Mouse (Mus musculus) megakaryocyte, embryonic 14.5 days (primary cell): ENCODE results near the gene Mysm1. TPM values are rescaled to one million over a fixed set of nuclear protein-coding genes. Genes with fewer than 3 reads are reported as not detected.

Source experiments
- H3K27me3 ChIP-seq: replicated peaks from 2 replicates; pipeline ENCODE3; 2012; ENCODE audit warnings: inconsistent platforms
- H3K36me3 ChIP-seq: replicated peaks from 2 replicates; pipeline ENCODE3; 2012; ENCODE audit warnings: low read length, inconsistent platforms, mixed read lengths
- H3K4me1 ChIP-seq: 2 replicates; pipeline ENCODE4 v1.6.1; 2012; ENCODE audit warnings: inconsistent platforms
- H3K4me3 ChIP-seq: replicated peaks from 2 replicates; pipeline ENCODE3; 2012; ENCODE audit warnings: moderate library complexity, mild to moderate bottlenecking, inconsistent platforms
- H3K9me3 ChIP-seq: 2 replicates; pipeline ENCODE4 v1.6.1; 2012; ENCODE audit warnings: inconsistent platforms
- FLI1 ChIP-seq: IDR thresholded peaks from 2 replicates; pipeline ENCODE4 v1.6.1; 2012; ENCODE audit warnings: low read length, inconsistent platforms, mixed read lengths
- GATA1 ChIP-seq: IDR thresholded peaks from 3 replicates; pipeline ENCODE4 v1.6.1; 2012; ENCODE audit warnings: mixed read lengths, low read length, inconsistent platforms, borderline replicate concordance
- polyA plus RNA-seq: library from polyadenylated mRNA; stranded (reverse); fragments of >175 nt; gene quantifications from 2 replicates; pipeline ENCODE4 v1.2.3, GENCODE M21; 2012; ENCODE audit warnings: low replicate concordance; ENCODE audit not compliant: insufficient read depth

Mysm1 gene
- polyA plus RNA-seq, 1 experiment, result 0.39 TPM

DNA sequence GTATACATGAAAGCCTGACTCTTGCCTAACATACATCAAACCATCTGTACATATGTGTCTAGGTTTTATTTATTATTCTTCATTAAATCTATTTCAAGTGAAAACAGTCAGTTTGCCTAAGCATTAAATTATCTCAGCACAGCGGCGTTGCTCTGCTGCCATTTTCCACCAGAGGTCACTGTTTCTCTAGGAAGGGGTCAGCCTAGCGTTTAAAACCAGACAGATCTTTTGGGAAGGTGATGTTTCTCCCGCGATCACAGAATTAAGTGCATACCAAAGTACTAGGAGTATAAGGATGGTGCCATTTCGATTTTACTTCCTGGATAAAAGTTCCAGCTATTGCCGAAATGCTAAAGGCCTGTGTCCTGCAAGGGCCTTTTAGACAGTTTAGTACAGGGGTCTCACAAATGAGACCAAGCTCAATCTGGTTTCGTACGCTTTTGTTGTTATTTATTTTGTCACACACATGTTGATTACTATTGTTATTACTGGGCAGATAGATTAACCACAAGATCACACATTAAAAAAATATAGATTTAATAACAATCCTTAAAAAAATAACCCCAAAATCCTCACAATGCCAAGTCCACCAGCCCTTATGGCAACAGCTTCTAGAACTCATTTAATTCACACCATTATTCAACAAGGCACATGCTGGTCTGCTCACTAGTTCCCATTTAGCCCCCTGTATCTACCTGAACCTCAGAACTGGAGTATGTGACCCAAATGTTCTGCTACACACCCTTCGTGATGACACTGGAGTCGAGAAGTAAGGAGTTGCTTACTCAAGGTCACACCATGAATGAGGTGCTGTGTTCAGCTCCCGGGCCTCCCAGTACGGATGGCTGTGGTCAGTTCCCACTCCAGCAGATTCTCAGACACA, 29.5 kb upstream of the Mysm1 start:
- H3K36me3 ChIP-seq, result no peaks in the 10 kb centered on the region
- TF ChIP-seq GATA1, result no peak
- no peak for TF ChIP-seq FLI1
- peaks cover 9% of the 10 kb centered on the region for H3K4me1 ChIP-seq
- H3K9me3 ChIP-seq, result peaks cover 4% of the 10 kb centered on the region
- no peaks in the 10 kb centered on the region for H3K27me3 ChIP-seq
- H3K4me3 ChIP-seq, result no peak overlapping the region

GRCm38 (mm10) chr4:95007759-95008158, 28.9 kb upstream of the Mysm1 start:
- Histone ChIP-seq H3K27me3 (no peaks in the 10 kb centered on the region), H3K4me1 (peaks cover 9% of the 10 kb centered on the region), H3K36me3 (no peaks in the 10 kb centered on the region), H3K4me3 (no peak overlapping the region), H3K9me3 (peaks cover 4% of the 10 kb centered on the region)
- no peak for TF ChIP-seq FLI1
- no peak for TF ChIP-seq GATA1

DNA sequence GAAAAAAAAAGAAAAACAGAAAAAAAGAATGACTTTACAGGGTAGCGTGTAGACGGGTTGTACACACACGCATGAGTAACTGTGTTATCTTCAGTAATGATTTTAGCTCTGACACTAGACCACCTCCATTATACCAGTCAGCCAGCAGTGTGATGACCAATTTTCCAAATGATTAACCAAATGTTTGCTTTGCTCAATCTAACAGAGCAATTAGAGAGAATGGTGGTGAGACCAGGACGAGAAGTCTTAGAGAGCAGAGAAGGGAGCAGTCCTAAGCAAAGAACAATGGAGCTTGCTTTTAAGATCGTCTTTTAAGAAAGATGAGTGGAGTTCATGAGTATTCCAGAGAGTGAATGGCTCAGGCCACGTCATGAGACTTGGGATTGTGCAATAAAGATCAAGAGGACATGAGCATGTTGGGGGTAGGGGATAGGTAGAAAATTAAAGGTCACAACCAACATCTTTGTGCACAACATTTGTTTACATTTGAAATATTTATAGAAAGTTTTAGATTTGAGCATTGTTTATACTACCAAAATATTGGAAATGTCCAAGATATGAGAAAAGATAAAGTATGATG, 26.4 kb upstream of the Mysm1 start:
- Histone ChIP-seq H3K27me3 (no peaks in the 10 kb centered on the region), H3K4me3 (no peak overlapping the region), H3K4me1 (peaks cover 14% of the 10 kb centered on the region), H3K36me3 (no peaks in the 10 kb centered on the region), H3K9me3 (no peaks in the 10 kb centered on the region)
- no peak for TF ChIP-seq FLI1
- no peak for TF ChIP-seq GATA1

DNA sequence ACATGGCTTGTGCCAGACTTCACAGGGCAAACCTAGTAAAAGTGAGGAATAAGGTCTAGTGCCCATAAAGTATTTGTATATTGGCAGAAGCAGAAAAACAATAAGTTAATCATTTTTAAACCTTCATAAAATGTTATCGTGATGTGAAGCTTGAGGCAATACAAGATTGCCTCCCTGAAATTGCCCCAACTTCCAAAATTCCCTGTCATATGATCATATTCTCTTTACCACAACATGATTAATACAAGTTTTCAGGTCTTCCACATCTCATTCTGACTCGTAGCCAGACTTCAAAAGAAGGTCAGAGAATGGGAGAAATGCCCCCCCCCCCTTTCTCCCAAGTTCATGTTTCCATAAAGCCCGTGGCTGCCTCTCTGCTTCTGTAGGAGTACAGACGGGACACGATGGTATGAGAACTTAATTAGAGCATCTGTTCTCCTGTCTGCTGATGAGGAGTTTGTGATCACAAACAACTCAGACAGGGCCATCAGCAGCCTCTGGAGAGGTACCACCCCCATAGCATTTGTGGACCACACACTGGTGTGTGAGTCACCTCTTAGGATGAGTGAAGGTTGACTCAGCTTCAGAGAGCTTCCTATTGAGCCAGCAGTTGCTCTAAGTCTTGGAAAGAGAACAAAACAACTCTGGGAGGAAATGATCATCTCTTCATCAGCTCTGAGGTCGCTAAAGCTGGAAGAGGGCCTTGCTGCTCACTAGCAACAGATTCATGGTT, 22.3 kb upstream of the Mysm1 start:
- Histone ChIP-seq H3K4me3 (no peak overlapping the region), H3K9me3 (no peaks in the 10 kb centered on the region), H3K27me3 (no peaks in the 10 kb centered on the region), H3K36me3 (no peaks in the 10 kb centered on the region), H3K4me1 (peaks cover 10% of the 10 kb centered on the region)
- TF ChIP-seq GATA1 (no peak), FLI1 (no peak)

DNA sequence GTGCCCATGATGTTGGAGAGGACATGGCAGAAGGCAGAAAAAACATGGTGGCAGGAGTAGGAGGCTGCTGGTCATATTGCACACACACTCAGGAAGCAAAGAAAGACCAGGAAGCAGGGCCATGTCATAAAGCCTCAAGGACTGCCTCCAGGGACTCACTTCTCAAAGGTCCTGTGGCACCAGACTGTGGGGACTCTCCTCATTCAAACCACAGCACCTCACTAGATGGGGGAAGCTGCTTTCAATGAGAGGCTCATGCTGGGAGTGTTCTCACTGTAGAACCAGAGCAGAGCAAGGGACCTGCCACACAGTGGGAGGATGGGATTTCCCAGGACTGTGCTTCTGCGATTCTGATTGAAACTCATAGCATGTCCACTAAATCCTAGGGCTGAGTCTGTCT, 21.2 kb upstream of the Mysm1 start:
- peaks cover 10% of the 10 kb centered on the region for H3K4me1 ChIP-seq
- H3K36me3 ChIP-seq, result no peaks in the 10 kb centered on the region
- no peaks in the 10 kb centered on the region for H3K9me3 ChIP-seq
- H3K4me3 ChIP-seq, result no peak overlapping the region
- H3K27me3 ChIP-seq, result no peaks in the 10 kb centered on the region
- TF ChIP-seq GATA1, result no peak
- TF ChIP-seq FLI1, result no peak

- H3K36me3 ChIP-seq, result no peaks in the 10 kb centered on the region
- H3K9me3 ChIP-seq, result no peaks in the 10 kb centered on the region
- peaks cover 16% of the 10 kb centered on the region for H3K4me1 ChIP-seq
- H3K4me3 ChIP-seq, result no peak overlapping the region
- H3K27me3 ChIP-seq, result no peaks in the 10 kb centered on the region
- TF ChIP-seq FLI1 (no peak), GATA1 (no peak)
Observed at GRCm38 (mm10) chr4:94999249-94999648, 20.3 kb upstream of the Mysm1 start.

GRCm38 (mm10) chr4:94995862-94996261, 17.0 kb upstream of the Mysm1 start:
- Histone ChIP-seq H3K9me3 (no peaks in the 10 kb centered on the region), H3K36me3 (no peaks in the 10 kb centered on the region), H3K4me1 (peaks cover 19% of the 10 kb centered on the region), H3K4me3 (no peak overlapping the region), H3K27me3 (no peaks in the 10 kb centered on the region)
- TF ChIP-seq GATA1 (no peak), FLI1 (no peak)

- TF ChIP-seq GATA1, result no peak
- TF ChIP-seq FLI1, result no peak
Observed at GRCm38 (mm10) chr4:94990204-94990603, 11.3 kb upstream of the Mysm1 start.

DNA sequence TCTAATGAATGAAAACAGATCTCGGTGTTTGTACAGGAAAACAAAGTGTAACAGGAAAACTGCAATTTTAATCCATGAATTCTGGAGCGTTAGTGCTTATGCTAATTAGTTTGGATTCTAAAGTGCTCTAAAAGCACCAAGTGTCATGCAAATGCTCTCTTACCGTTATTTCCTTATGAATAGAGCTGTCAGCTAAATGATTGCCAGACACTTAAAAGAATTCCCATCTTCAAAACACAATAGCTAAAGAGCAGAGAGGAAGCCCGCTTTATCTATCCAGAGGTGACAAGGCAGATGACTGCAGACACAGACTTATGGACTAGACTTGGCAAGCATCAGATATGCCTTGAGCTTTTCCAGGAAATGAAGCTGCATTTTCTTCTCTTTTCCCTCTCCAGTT, 8.8 kb upstream of the Mysm1 start:
- TF ChIP-seq FLI1, result no peak
- no peak for TF ChIP-seq GATA1
- no peak overlapping the region for H3K4me3 ChIP-seq

More at GRCm38 (mm10) chr4:94990204-94990603, 11.3 kb upstream of the Mysm1 start:
- H3K9me3 ChIP-seq, result no peaks in the 10 kb centered on the region
- peaks cover 2% of the 10 kb centered on the region for H3K27me3 ChIP-seq
- H3K4me1 ChIP-seq, result peaks cover 25% of the 10 kb centered on the region
- H3K4me3 ChIP-seq, result no peak overlapping the region
- H3K36me3 ChIP-seq, result no peaks in the 10 kb centered on the region

DNA sequence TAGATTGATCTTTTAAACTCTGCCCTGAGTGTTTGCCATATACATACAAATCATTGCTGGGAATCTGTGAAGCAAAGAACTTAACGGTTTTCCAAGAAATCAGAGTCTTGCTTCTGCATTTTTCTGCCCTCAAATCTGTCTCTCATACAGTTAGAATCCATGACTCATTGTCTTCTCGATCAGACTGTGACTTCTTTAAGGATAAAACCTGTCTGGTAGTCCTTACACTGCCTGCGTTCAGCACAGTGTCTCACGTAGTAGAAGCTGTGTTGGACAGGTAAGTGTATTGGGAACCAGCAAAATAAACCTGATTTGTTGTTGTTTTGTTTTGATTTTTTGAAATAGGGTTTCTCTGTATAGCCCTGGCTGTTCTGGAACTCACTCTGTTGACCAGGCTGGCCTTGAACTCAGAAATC, 608 bp upstream of the Mysm1 start:
- Histone ChIP-seq H3K4me3 (peak overlapping the region; percentile 94), H3K27me3 (no peaks in the 10 kb centered on the region), H3K36me3 (peaks cover 20% of the 10 kb centered on the region), H3K9me3 (no peaks in the 10 kb centered on the region), H3K4me1 (peaks cover 25% of the 10 kb centered on the region)
- no peak for TF ChIP-seq FLI1
- TF ChIP-seq GATA1, result no peak

More for the DNA sequence above, 8.8 kb upstream of the Mysm1 start:
- Histone ChIP-seq H3K4me1 (peaks cover 18% of the 10 kb centered on the region; the same call in 1 of the 2 replicates), H3K27me3 (peaks cover 2% of the 10 kb centered on the region), H3K36me3 (no peaks in the 10 kb centered on the region), H3K9me3 (no peaks in the 10 kb centered on the region)
